Mouse (Mus musculus) cerebellum, adult 9-10 months (tissue): ENCODE measurements around the gene Lsm12.
"Not testable (repeated sequence)": the region's sequence is repeated elsewhere in the genome, so short reads cannot be mapped to it uniquely, and the experiment has no call there.

ENCODE experiments used
- DNase-seq: peaks from one replicate; pipeline ENCODE4 v3.0.0; 2022

The Lsm12 gene

GRCm38 (mm10) chr11:102184253-102184645 lies 847 bp downstream of the Lsm12 start:
- no peak for DNase-seq

GRCm38 (mm10) chr11:102179836-102180235 lies 5.3 kb downstream of the Lsm12 start:
- no peak for DNase-seq

GRCm38 (mm10) chr11:102168689-102169088 lies 16.4 kb downstream of the Lsm12 start:
- DNase-seq: no peak

- DNase-seq: no peak
These were observed 17.6 kb downstream of the Lsm12 start for GRCm38 (mm10) chr11:102167539-102167938.

- peak; percentile 76 for DNase-seq
These were observed 18.9 kb downstream of the Lsm12 start for GRCm38 (mm10) chr11:102165971-102166722.

GRCm38 (mm10) chr11:102159781-102160180 lies 25.3 kb downstream of the Lsm12 start:
- peak; percentile 79 for DNase-seq

- DNase-seq: not testable (repeated sequence)
These were observed 27.1 kb downstream of the Lsm12 start for GRCm38 (mm10) chr11:102158024-102158423.

GRCm38 (mm10) chr11:102156786-102157089 lies 28.4 kb downstream of the Lsm12 start:
- DNase-seq: no peak

GRCm38 (mm10) chr11:102156039-102156785 lies 28.9 kb downstream of the Lsm12 start, which contains the start of gene Tmem101:
Gene Tmem101, minus strand, starts transcription at chr11:102156404.
- peak; percentile 89 for DNase-seq

GRCm38 (mm10) chr11:102147213-102147989 lies 37.7 kb downstream of the Lsm12 start:
- no peak for DNase-seq

- no peak for DNase-seq
These were observed 38.6 kb downstream of the Lsm12 start for GRCm38 (mm10) chr11:102146531-102146930.

GRCm38 (mm10) chr11:102146005-102146404 lies 39.1 kb downstream of the Lsm12 start:
- DNase-seq: no peak

GRCm38 (mm10) chr11:102145471-102146001 lies 39.6 kb downstream of the Lsm12 start, which contains the start of gene Nags:
Gene Nags, plus strand, starts transcription at chr11:102145513.
- no peak for DNase-seq

- DNase-seq: no peak
These were observed 40.1 kb downstream of the Lsm12 start for GRCm38 (mm10) chr11:102144957-102145470.

GRCm38 (mm10) chr11:102142355-102142754 lies 42.7 kb downstream of the Lsm12 start:
- DNase-seq: no peak

GRCm38 (mm10) chr11:102140508-102140907 lies 44.6 kb downstream of the Lsm12 start:
- peak; percentile 71 for DNase-seq

- DNase-seq: peak; percentile 70
These were observed 46.7 kb downstream of the Lsm12 start for GRCm38 (mm10) chr11:102138447-102138740.

GRCm38 (mm10) chr11:102137625-102138446 lies 47.3 kb downstream of the Lsm12 start:
- DNase-seq: no peak

- DNase-seq: no peak
These were observed 50.6 kb downstream of the Lsm12 start for GRCm38 (mm10) chr11:102134516-102134915.

- DNase-seq: no peak
These were observed 67.7 kb downstream of the Lsm12 start for GRCm38 (mm10) chr11:102117386-102117785.

GRCm38 (mm10) chr11:102116241-102116640 lies 68.9 kb downstream of the Lsm12 start:
- no peak for DNase-seq
